ENCODE assay signal across 19 mouse cellular contexts in the genomic region with DNA sequence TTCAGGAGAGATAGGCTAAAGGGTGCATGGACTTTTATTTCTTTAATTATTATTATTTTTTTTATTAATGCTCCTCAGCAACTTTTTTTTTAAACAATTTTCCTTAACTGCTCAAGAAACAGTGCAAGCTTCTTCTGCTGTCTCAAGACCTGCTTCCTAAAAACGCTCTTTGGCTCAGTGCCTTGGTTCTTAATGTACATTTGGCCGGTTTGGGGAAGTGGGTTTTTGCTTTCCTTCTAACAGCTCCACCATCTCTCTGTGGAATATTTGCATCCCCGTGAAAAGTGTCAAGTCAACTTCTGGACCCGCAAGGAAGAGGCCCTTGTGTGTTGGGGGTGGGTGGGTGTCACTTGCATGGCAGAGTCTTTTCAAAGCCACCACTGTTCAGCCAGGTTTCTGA.
DNase-seq lines count a peak whose midpoint lies in the region; ATAC-seq and TF ChIP-seq lines count a peak whose summit lies in the region.
"Had no signal": no experiment of that assay in that cellular context is flagged by ENCODE, and none has a peak within 500 bp of the region (broad histone marks: within the 10 kb centered on the region; RNA-seq: fewer than 3 reads in every experiment).

No protein-coding gene starts in this region.

- TF ChIP-seq RAD21 in MEL (IDR thresholded peaks at IDR 0.05; ENCODE audit: low read depth, low read length): no peak

- H3K9me3 ChIP-seq in hindbrain, embryonic 14.5 days (ENCODE audit: control insufficient read depth, low read length): no peaks in the 10 kb centered on the region
- no peaks in the 10 kb centered on the region for H3K9me3 ChIP-seq in hindbrain, embryonic 16.5 days (ENCODE audit: control insufficient read depth, low read length)
- H3K9me3 ChIP-seq in MEL (replicated peaks; ENCODE audit: insufficient read depth, low read length): no peaks in the 10 kb centered on the region
- no peaks in the 10 kb centered on the region for H3K9me3 ChIP-seq in embryonic facial prominence, embryonic 14.5 days (ENCODE audit: control insufficient read depth, low read length)
- H3K9me3 ChIP-seq in midbrain, embryonic 15.5 days: no peaks in the 10 kb centered on the region
- H3K9me3 ChIP-seq in forebrain, embryonic 10.5 days: no peaks in the 10 kb centered on the region
- H3K9me3 ChIP-seq: heart, embryonic 10.5 days had no signal

- WGBS in hindbrain, embryonic 14.5 days: 64% methylated on average over 4 of the region's 4 CpGs
- 58% methylated on average over 4 of the region's 4 CpGs for WGBS in hindbrain, embryonic 16.5 days
- WGBS in embryonic facial prominence, embryonic 14.5 days: 31% methylated on average over 4 of the region's 4 CpGs
- 56% methylated on average over 4 of the region's 4 CpGs for WGBS in midbrain, embryonic 15.5 days
- WGBS in forebrain, embryonic 10.5 days: 83% methylated on average over 4 of the region's 4 CpGs

- peak overlapping the region; percentile 92 for H3K4me2 ChIP-seq in hindbrain, embryonic 14.5 days (replicated peaks)
- no peak overlapping the region for H3K4me2 ChIP-seq in hindbrain, embryonic 16.5 days (ENCODE audit: low read length)
- H3K4me2 ChIP-seq in embryonic facial prominence, embryonic 14.5 days (ENCODE audit: low read depth, low read length): 0 out of 2 replicates have a peak overlapping the region, but pooled peaks have one; percentile 11
- H3K4me2 ChIP-seq in midbrain, embryonic 15.5 days: peak overlapping the region; percentile 91

- H3K27ac ChIP-seq in hindbrain, embryonic 14.5 days: no peak overlapping the region
- no peak overlapping the region for H3K27ac ChIP-seq in hindbrain, embryonic 16.5 days (ENCODE audit: low read depth, low read length)
- peak overlapping the region; percentile 12; the same call in 1 of the 2 replicates for H3K27ac ChIP-seq in MEL (ENCODE audit: control insufficient read depth, low read depth, low read length)
- no peak overlapping the region; the same call in 1 of the 2 replicates for H3K27ac ChIP-seq in embryonic facial prominence, embryonic 14.5 days (replicated peaks; ENCODE audit: low read depth, low read length)
- H3K27ac ChIP-seq in midbrain, embryonic 15.5 days: no peak overlapping the region
- no peak overlapping the region for H3K27ac ChIP-seq in forebrain, embryonic 10.5 days
- H3K27ac ChIP-seq: heart, embryonic 10.5 days; layer of hippocampus, adult 2 months had no signal

- TF ChIP-seq EP300 in MEL (IDR thresholded peaks at IDR 0.05; ENCODE audit: low read depth in 1 of 2, low read length in 2 of 2): peak; percentile 25 to 70; a peak in 3 of 4 replicates

- peaks cover 64% of the 10 kb centered on the region for H3K27me3 ChIP-seq in hindbrain, embryonic 14.5 days (ENCODE audit: control insufficient read depth, insufficient read depth, low read length)
- H3K27me3 ChIP-seq in hindbrain, embryonic 16.5 days (replicated peaks; ENCODE audit: control insufficient read depth, insufficient read depth, low read length): peaks cover 11% of the 10 kb centered on the region
- H3K27me3 ChIP-seq in MEL (ENCODE audit: control insufficient read depth in 1 of 2, insufficient read depth in 2 of 2, low read length in 2 of 2): peaks cover 0 to 1% of the 10 kb centered on the region in 2 experiments; a peak in 2 of 4 replicates
- no peaks in the 10 kb centered on the region for H3K27me3 ChIP-seq in embryonic facial prominence, embryonic 14.5 days (replicated peaks; ENCODE audit: control insufficient read depth, insufficient read depth, low read length)
- H3K27me3 ChIP-seq in midbrain, embryonic 15.5 days (replicated peaks): no peaks in the 10 kb centered on the region
- peaks cover 66% of the 10 kb centered on the region for H3K27me3 ChIP-seq in forebrain, embryonic 10.5 days (ENCODE audit: poor library complexity, severe bottlenecking)

- no peak for TF ChIP-seq POLR2A in MEL (IDR thresholded peaks at IDR 0.05; ENCODE audit: control insufficient read depth in 1 of 2, insufficient read depth in 1 of 2, low read depth in 1 of 2, low read length in 2 of 2, poor library complexity in 1 of 2)

- no peak for ATAC-seq in hindbrain, embryonic 14.5 days (ENCODE audit: low FRiP score)
- no peak for ATAC-seq in hindbrain, embryonic 16.5 days
- ATAC-seq in embryonic facial prominence, embryonic 14.5 days (ENCODE audit: low read depth): no peak
- no peak for ATAC-seq in midbrain, embryonic 15.5 days (replicated peaks)

- H3K36me3 ChIP-seq in hindbrain, embryonic 14.5 days (replicated peaks; ENCODE audit: control insufficient read depth, insufficient read depth): no peaks in the 10 kb centered on the region
- no peaks in the 10 kb centered on the region for H3K36me3 ChIP-seq in hindbrain, embryonic 16.5 days (ENCODE audit: control insufficient read depth, insufficient read depth, low read length)
- H3K36me3 ChIP-seq in MEL (ENCODE audit: control insufficient read depth in 1 of 2, insufficient read depth in 2 of 2, low read length in 2 of 2): peaks cover 0 to 39% of the 10 kb centered on the region in 2 experiments; a peak in 2 of 4 replicates
- H3K36me3 ChIP-seq in embryonic facial prominence, embryonic 14.5 days (ENCODE audit: control insufficient read depth, insufficient read depth, low read length): no peaks in the 10 kb centered on the region
- H3K36me3 ChIP-seq in midbrain, embryonic 15.5 days (replicated peaks): no peaks in the 10 kb centered on the region
- H3K36me3 ChIP-seq in forebrain, embryonic 10.5 days (replicated peaks): no peaks in the 10 kb centered on the region
- H3K36me3 ChIP-seq: heart, embryonic 10.5 days had no signal

- no peak for TF ChIP-seq CTCF in MEL (IDR thresholded peaks at IDR 0.05 in 2 of 3, conservative IDR thresholded peaks at IDR 0.05 in 1 of 3; ENCODE audit: control insufficient read depth in 1 of 3, insufficient read depth in 1 of 3, low read depth in 2 of 3, low read length in 3 of 3, poor library complexity in 1 of 3, severe bottlenecking in 1 of 3)

- no peak overlapping the region for H3K9ac ChIP-seq in hindbrain, embryonic 14.5 days
- H3K9ac ChIP-seq in hindbrain, embryonic 16.5 days (ENCODE audit: low read depth, low read length): no peak overlapping the region
- H3K9ac ChIP-seq in MEL (ENCODE audit: control insufficient read depth, low read depth, low read length, poor library complexity, severe bottlenecking): no peak overlapping the region
- no peak overlapping the region for H3K9ac ChIP-seq in embryonic facial prominence, embryonic 14.5 days (ENCODE audit: low read depth, low read length)
- H3K9ac ChIP-seq in midbrain, embryonic 15.5 days: no peak overlapping the region

- peaks cover 62% of the 10 kb centered on the region for H3K4me1 ChIP-seq in hindbrain, embryonic 14.5 days (replicated peaks; ENCODE audit: control insufficient read depth, insufficient read depth, low read length)
- peaks cover 16% of the 10 kb centered on the region for H3K4me1 ChIP-seq in hindbrain, embryonic 16.5 days (ENCODE audit: control insufficient read depth, insufficient read depth, low read depth, low read length)
- H3K4me1 ChIP-seq in MEL (ENCODE audit: control insufficient read depth in 1 of 2, insufficient read depth in 2 of 2, low read length in 2 of 2): peaks cover 13 to 38% of the 10 kb centered on the region in 2 experiments
- H3K4me1 ChIP-seq in embryonic facial prominence, embryonic 14.5 days (ENCODE audit: control insufficient read depth, insufficient read depth, low read length): peaks cover 74% of the 10 kb centered on the region
- peaks cover 96% of the 10 kb centered on the region for H3K4me1 ChIP-seq in midbrain, embryonic 15.5 days
- peaks cover 97% of the 10 kb centered on the region for H3K4me1 ChIP-seq in forebrain, embryonic 10.5 days

- DNase-seq in hindbrain, embryonic 14.5 days (ENCODE audit: low spot score): no peak
- DNase-seq in MEL (ENCODE audit: low read depth, low spot score): peak; percentile 90
- DNase-seq in embryonic facial prominence, embryonic 14.5 days (ENCODE audit: low spot score): no peak
- DNase-seq in forebrain, embryonic 10.5 days (ENCODE audit: extremely low spot score, low spot score): no peak
- DNase-seq in cerebellum, postnatal 10 days: no peak
- DNase-seq: adrenal gland, postnatal 36 days; cerebellum, adult 9-11 months; gastrocnemius, postnatal 25 days; heart, postnatal 14 days; kidney, adult 18-20 months; kidney, postnatal 10 days; left cerebral cortex, postnatal 4 days; right cerebral cortex, postnatal 25 days; thymus, postnatal 36 days had no signal

- no peaks in the 10 kb centered on the region for H3K79me2 ChIP-seq in MEL (ENCODE audit: control insufficient read depth, insufficient read depth, low read length, poor library complexity)

- H3K4me3 ChIP-seq in hindbrain, embryonic 14.5 days (replicated peaks; ENCODE audit: low read length): no peak overlapping the region
- H3K4me3 ChIP-seq in hindbrain, embryonic 16.5 days (ENCODE audit: low read length): no peak overlapping the region
- peak overlapping the region in 1 of 2 experiments; percentile 39; a peak in 2 of 4 replicates for H3K4me3 ChIP-seq in MEL (ENCODE audit: control insufficient read depth in 1 of 2, insufficient read depth in 1 of 2, low read depth in 2 of 2, low read length in 2 of 2)
- no peak overlapping the region for H3K4me3 ChIP-seq in embryonic facial prominence, embryonic 14.5 days (ENCODE audit: low read depth, low read length)
- no peak overlapping the region for H3K4me3 ChIP-seq in midbrain, embryonic 15.5 days
- H3K4me3 ChIP-seq in forebrain, embryonic 10.5 days: no peak overlapping the region
- H3K4me3 ChIP-seq: erythroblast, embryonic 14.5 days; heart, embryonic 10.5 days; layer of hippocampus, adult 2 months had no signal

TF ChIP-seq in MEL, 35 proteins besides CTCF, POLR2A, EP300 and RAD21 (continues in another document):
- TF ChIP-seq E2F4 (IDR thresholded peaks at IDR 0.05; ENCODE audit: borderline replicate concordance, low read depth, low read length) (no peak), POLR2AphosphoS2 (IDR thresholded peaks at IDR 0.05; ENCODE audit: low read length) (no peak), MYB (IDR thresholded peaks at IDR 0.05; ENCODE audit: low read depth, low read length) (no peak), JUND (IDR thresholded peaks at IDR 0.05; ENCODE audit: low read depth, low read length) (no peak), NELFE (IDR thresholded peaks at IDR 0.05; ENCODE audit: low read depth, low read length) (no peak), MXI1 (IDR thresholded peaks at IDR 0.05; ENCODE audit: low read depth, low read length) (0 out of 2 replicates have a peak, but pooled peaks have one; percentile 44), TCF12 (IDR thresholded peaks at IDR 0.05; ENCODE audit: low read depth, low read length) (no peak), GABPA (IDR thresholded peaks at IDR 0.05; ENCODE audit: low read depth, low read length) (no peak), SIN3A (IDR thresholded peaks at IDR 0.05; ENCODE audit: low read length) (no peak), UBTF (IDR thresholded peaks at IDR 0.05; ENCODE audit: borderline replicate concordance, insufficient read depth, low read depth, low read length) (no peak), ZMIZ1 (IDR thresholded peaks at IDR 0.05; ENCODE audit: low read depth, low read length) (no peak), SMC3 (IDR thresholded peaks at IDR 0.05; ENCODE audit: low read depth, low read length) (peak; percentile 15; the same call in 1 of the 2 replicates), ZC3H11A (IDR thresholded peaks at IDR 0.05; ENCODE audit: low read depth, low read length) (no peak)
